Mouse (Mus musculus) gastrocnemius, adult 18-20 months (tissue): ENCODE measurements at regions not wholly inside any gene's neighbourhood (a gene's known extent, or its start where the extent isn't known, plus 50 kb on each side); places are given as distances from the start of the nearest gene placed in this dataset.

Experiments used
- DNase-seq: peaks from one replicate; pipeline ENCODE4 v3.0.0; 2021; ENCODE audit warnings: low spot score

DNA sequence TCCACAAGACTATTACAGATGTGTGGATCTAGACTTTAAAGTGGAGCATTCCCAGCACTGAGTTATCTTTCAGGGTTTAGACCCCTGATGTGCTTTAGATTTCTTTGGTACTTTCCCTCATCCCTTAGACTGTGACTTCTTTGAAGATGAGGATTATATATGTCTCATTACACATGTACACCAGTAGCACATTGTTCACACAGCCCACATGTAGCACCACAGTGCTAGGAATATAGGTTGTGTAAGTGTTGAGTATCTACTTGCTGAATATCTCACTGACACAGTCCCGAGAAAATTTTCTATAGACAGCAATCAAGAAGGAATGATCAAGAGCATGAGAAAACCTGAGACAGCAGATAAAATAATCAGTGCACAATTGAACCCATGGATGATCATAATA, 243.4 kb upstream of the Brinp1 start:
- no peak for DNase-seq

DNA sequence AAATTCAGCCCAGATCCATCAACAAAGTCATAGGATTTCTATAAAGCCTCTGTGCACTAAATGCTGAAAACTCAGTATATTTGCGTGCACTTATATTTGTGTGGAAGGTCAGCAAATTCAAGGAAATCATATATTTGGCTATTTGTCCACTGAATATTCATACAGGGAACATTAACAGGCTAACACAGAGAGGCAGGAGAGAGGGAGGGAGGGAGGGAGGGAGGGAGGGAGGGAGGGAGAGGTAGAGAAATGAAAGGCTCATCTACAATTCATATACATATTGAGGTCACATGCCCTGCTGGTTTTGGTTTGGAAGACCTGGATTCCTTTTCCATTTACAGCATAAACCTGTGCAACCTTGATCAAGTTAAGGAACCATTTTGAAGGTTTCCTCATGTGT, 241.9 kb upstream of the Brinp1 start:
- DNase-seq: no peak

DNA sequence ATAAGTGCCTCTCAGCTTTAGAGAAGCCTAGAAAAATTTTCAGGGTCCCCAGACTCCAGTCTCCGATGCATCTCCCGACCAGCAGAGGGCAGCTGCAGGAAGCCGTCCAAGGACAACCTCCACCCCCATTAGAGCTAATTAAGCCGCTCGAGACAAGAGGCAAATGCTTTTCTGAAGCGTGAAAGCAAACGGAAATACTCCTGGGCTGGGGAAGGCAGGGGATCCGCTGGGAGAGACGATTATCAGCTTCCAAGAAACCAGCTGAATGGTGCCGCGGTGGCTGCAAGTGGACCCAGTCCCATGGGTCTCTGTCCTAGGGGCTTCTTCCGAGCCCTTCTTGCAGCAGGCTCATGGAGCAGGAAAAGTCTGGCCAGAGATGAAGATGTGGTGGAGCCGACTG, 241.4 kb upstream of the Brinp1 start:
- peak; percentile 2 for DNase-seq
